Mouse (Mus musculus) spleen, adult 12 weeks (tissue): ENCODE measurements around the gene H1f0.

ENCODE experiments used
- DNase-seq: peaks from one replicate; pipeline ENCODE4 v3.0.0; 2022; ENCODE audit warnings: low spot score

Gene H1f0

GRCm38 (mm10) chr15:79038853-79039252, 10.6 kb downstream of the H1f0 start:
- peak; percentile 81 for DNase-seq

GRCm38 (mm10) chr15:79040501-79041416, 12.5 kb downstream of the H1f0 start:
- DNase-seq: no peak

- no peak for DNase-seq
These were observed 13.3 kb downstream of the H1f0 start, which contains the start of gene Galr3 for GRCm38 (mm10) chr15:79041585-79041984. TSS of gene Galr3 (plus strand) at chr15:79041885.

- no peak for DNase-seq
These were observed 14.7 kb downstream of the H1f0 start for GRCm38 (mm10) chr15:79042721-79043491.

- DNase-seq: no peak
These were observed 16.6 kb downstream of the H1f0 start for GRCm38 (mm10) chr15:79044837-79045236.

- no peak for DNase-seq
These were observed 19.9 kb downstream of the H1f0 start for GRCm38 (mm10) chr15:79048186-79048585.

- no peak for DNase-seq
These were observed 22.1 kb downstream of the H1f0 start for GRCm38 (mm10) chr15:79050160-79050845.

GRCm38 (mm10) chr15:79050964-79051363, 22.7 kb downstream of the H1f0 start:
- no peak for DNase-seq

GRCm38 (mm10) chr15:79051461-79052360, 23.5 kb downstream of the H1f0 start:
- DNase-seq: no peak

- no peak for DNase-seq
These were observed 24.1 kb downstream of the H1f0 start for GRCm38 (mm10) chr15:79052366-79052765.

- no peak for DNase-seq
These were observed 28.4 kb downstream of the H1f0 start for GRCm38 (mm10) chr15:79056601-79057000.

- DNase-seq: peak; percentile 26
These were observed 29.6 kb downstream of the H1f0 start for GRCm38 (mm10) chr15:79057850-79058249.

- DNase-seq: no peak
These were observed 32.8 kb downstream of the H1f0 start for GRCm38 (mm10) chr15:79060887-79061565.

- peak; percentile 93 for DNase-seq
These were observed 34.3 kb downstream of the H1f0 start, which contains the start of gene Ankrd54 for GRCm38 (mm10) chr15:79062376-79063159. TSS of gene Ankrd54 (minus strand) at chr15:79062893.

GRCm38 (mm10) chr15:79063160-79063740, 35.0 kb downstream of the H1f0 start:
- no peak for DNase-seq

GRCm38 (mm10) chr15:79065086-79065770, 37.0 kb downstream of the H1f0 start:
- no peak for DNase-seq

- DNase-seq: no peak
These were observed 38.0 kb downstream of the H1f0 start for GRCm38 (mm10) chr15:79066276-79066675.

GRCm38 (mm10) chr15:79067631-79068030, 39.4 kb downstream of the H1f0 start:
- DNase-seq: no peak

GRCm38 (mm10) chr15:79068416-79068815, 40.2 kb downstream of the H1f0 start:
- DNase-seq: no peak
